Mouse (Mus musculus): ENCODE measurements around the gene Gzf1.

Gene Gzf1

DNA sequence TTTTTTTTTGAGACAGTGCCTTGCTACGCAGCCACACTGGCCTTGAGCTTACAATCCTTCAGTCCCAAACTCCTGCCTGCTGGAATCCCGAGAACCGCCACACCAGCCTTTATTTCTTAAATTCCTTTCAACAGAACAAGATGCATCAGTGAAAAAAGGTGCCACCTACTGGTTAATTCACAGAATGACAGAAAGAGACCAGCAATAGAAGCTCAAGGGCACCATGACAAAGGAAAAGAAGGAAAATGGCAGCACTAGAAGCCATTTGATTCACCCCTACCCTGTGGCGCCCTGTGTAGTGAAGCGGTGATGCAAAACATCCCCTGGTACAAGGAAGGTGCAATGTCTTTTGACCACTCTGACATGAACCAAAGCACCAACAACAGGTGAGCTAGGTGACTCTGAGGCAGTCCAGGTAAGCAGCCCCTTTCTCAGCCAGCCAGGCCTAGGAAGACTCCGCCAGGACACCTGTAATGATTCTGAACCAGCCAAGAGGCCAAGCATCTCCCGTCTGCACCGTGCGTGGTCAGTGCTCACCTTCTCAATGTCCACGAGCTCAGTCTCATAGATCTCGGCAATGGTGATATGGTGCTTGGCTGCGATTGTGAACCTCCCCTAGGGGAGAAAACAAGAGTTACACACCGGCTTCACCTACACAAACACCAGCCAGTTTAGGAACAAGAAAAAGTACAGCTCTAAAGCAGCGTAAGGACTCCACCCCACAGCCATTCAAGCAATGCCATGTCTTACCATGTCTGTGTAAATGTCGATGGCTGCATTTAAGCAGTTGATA lies 25.8 kb downstream of the Gzf1 start:
- no peak for DNase-seq (ENCODE audit: low spot score in 2 of 2)

- DNase-seq (ENCODE audit: low spot score in 2 of 2), result no peak
Observed at GRCm38 (mm10) chr2:148707202-148707530, 26.3 kb downstream of the Gzf1 start.

GRCm38 (mm10) chr2:148712326-148712725 lies 31.5 kb downstream of the Gzf1 start:
- DNase-seq (ENCODE audit: low spot score in 2 of 2), result no peak

DNA sequence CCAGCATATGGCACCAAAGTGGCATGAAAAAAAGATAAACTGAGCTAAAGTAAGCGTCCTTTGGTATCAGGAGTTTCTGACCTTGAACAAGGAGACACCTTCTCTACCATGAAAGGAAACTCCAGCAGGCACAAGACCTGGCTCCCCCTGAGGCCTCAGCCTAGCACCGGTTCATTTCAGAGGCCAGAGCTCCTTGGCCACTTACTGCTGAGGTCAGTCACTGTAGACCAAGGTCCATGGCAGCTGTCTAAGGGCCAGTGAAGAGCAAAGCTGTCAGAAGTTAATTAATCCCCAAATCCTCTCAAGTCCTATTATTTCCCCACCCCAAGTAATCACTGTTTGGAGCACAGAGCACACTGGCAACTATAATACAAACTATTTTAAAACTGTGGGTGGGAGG lies 36.2 kb downstream of the Gzf1 start:
- no peak for DNase-seq (ENCODE audit: low spot score in 2 of 2)

DNA sequence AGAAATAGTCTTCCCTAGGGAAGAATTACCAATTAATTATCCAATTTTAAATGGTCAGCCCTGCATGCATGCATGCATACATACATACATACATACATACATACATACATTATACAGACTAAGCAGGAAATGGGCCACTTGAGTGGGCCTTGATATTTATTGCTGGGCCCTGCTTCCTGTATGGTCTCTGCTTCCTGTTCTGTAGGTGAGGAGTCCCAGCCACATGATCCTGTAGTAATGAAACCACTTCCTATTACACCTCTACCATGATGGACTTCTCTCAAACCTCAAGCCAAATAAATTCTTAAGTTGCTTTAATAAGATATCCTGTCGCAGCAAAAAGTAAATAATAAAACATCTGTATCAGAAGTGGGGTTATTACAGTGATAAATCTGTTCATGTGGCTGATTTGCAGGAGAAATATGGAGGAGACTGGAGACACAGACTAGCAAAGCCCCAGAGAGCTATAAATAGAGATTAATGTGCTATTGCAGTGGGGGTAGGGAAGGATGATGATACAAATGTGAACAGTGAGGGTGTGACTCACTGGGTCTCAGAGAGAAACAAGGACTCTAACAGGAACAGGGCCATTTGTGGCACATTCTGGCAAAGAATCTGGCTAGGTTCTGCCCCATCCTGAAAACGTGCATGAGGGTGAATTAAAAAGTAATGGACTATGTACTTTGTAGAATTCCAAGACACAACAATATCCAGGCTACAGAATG lies 38.6 kb downstream of the Gzf1 start:
- no peak for DNase-seq (ENCODE audit: low spot score in 2 of 2)

GRCm38 (mm10) chr2:148731614-148732326 lies 50.9 kb downstream of the Gzf1 start:
- DNase-seq (ENCODE audit: low spot score in 2 of 2), result peak in 1 of 2 experiments; percentile 34

DNA sequence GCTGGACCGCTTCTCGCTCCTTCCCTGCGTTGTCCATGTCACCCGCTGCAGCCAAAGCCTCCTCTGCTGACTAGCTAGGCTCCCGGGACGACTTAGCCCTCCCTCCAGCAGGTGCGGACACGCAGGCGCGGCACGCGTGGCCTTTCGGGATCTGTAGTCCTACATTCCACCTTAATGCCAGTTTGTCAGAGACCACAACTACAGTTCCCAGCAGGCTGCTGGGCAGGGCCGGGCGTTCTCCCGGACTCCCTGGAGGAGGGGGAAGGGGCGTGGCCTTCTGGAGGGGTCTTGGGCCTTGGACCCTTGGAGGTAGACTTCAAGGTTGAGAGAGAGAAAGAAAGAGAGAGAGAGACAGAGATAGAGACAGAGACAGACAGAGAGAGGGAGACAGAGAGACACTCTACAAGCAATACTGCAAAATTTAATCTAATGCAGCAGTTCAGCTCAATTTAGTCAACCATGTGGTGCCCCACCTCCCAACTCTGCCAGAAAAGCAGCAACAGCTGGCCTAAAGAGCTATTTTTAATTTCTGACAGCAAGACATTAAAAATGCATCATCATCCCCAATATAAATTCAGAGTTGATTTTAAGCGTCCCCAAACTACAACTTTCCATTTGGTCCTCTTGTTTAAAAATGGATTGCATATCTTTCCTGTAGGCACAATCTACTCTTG lies 51.6 kb downstream of the Gzf1 start, which contains the start of gene Napb:
Gene Napb, minus strand, starts transcription at position 141 of the 674 bp plus-strand sequence.
- DNase-seq (ENCODE audit: low spot score in 2 of 2), result peak; percentile 96 to 97
